Mouse (Mus musculus): ENCODE measurements around the gene C1s1. TPM values are rescaled to one million over a fixed set of nuclear protein-coding genes. Genes with fewer than 3 reads are reported as not detected.
"Not testable (repeated sequence)": the region's sequence is repeated elsewhere in the genome, so short reads cannot be mapped to it uniquely, and the experiment has no call there.

C1s1 gene
- 10 to 100 TPM; 48.1 to 66.6 TPM for total RNA-seq (2021)
- long read RNA-seq, experiment 1, transcript C1s1-203 (12 exons, 2,946 nt) = minor isoform, 8 of 44 reads
- long read RNA-seq, experiment 1, transcript C1s1-204 (12 exons, 2,906 nt) = major isoform, 18 of 44 reads
- long read RNA-seq, experiment 1, partial matches to known transcripts = 5 of 44 reads
- long read RNA-seq, experiment 1, other reads (novel, unspliced or antisense) = 13 of 44 reads
- long read RNA-seq, experiment 2, transcript C1s1-204 (12 exons, 2,906 nt) = major isoform, 7 of 31 reads
- long read RNA-seq, experiment 2, partial matches to known transcripts = 8 of 31 reads
- long read RNA-seq, experiment 2, other reads (novel, unspliced or antisense) = 13 of 31 reads

DNA sequence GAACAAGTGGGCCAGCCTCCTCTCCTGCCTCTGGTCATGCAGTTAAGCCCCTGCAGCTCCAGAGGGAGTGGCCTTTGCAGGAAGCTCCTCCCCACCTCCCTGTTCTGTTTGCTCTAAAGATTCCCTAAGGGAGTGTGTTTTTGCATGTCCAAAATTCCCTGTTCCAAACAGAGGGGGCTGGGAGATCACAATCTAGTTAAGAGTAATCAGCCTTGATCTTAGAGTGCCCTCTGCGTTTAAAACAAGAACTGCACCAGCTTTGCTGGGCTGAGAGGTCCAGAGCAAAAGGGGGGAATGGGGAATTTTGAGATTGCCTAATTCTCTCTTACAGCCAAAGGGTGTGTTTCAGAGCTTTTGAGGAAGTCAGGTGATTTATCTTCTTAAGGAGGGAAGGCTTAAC lies at the start of gene C1s1:
TSS of gene C1s1 (minus strand) at position 76 of the 400 bp plus-strand sequence.
- DNase-seq (ENCODE audit: low spot score in 2 of 2) = peak in 1 of 2 experiments; percentile 15

DNA sequence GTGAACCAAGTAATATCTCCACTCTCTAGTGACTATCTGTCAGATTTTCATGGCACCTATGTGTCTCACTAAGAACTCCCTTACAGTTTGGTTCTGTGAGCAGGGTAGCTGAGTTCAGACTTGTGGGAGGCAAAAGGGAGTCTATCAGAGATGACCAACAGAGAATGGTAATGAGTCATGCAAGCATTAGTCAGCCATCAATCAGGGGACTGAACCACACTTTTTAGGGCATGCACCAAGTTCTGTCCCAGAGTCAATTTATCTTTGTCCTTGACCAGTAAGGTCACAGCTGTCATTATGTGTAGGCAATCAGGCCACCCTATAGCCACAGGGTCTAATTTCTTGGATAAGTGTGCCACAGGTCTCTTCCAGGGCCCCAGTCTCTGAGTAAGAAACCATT lies 46.6 kb upstream of the C1s1 start:
- no peak for DNase-seq (ENCODE audit: low spot score in 2 of 2)

DNA sequence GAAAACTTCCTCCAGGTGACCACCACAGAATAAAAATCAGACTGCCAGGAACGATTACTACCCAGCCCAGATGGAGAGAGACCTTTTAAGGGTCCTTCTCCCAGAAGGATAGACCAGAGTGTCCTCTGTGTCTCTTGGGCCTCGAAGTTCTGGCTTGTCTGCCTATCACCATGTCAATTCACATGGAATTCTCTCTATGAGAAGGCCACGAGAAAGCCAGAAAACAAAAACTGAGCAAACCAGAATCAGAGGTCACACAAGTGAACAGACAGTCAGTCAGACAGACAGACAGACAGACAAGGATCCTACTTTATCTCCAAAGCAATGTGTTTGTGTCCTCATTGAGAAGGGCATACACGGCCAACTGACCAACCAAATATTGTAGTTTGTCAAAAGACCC lies 44.1 kb upstream of the C1s1 start:
- DNase-seq (ENCODE audit: low spot score in 2 of 2) = no peak

DNA sequence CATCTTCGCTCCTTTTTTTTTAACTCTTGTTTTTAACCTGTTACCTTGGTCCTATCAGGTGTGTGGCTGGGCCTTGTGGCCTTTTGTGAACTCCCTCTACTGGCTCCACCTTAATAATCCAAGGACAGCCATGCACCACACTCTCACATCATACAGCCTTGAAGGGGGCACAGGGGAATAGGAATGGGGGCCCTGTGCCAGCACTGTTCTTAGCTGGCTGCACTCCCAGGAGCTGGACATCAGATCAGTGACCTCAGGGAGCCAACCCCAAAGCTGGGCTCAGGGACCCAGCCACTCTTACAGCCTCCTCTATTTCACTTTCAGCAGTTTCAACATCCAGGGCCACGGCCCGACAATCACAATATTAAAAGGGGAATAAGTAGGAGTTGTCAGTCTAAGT lies 43.6 kb upstream of the C1s1 start:
- DNase-seq (ENCODE audit: low spot score in 2 of 2) = peak; percentile 38 to 55

DNA sequence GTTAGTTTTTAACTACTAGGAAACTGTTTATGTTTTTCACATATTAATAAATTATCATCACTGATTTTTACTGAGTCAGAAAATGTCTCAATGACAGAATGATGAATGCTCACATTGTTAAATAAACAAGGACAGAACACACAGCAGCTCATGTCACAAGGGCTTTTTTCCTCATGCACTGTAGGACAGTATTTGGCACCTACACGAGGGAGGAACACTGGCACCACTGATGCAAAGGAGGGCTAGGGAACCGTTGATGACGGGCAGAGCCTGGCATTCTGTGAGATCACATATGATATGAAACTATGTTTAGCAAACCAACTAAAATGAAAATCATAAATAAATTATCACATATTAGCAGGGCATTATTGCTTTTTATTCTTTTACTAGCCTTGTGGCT lies 42.8 kb upstream of the C1s1 start:
- no peak for DNase-seq (ENCODE audit: low spot score in 2 of 2)

DNA sequence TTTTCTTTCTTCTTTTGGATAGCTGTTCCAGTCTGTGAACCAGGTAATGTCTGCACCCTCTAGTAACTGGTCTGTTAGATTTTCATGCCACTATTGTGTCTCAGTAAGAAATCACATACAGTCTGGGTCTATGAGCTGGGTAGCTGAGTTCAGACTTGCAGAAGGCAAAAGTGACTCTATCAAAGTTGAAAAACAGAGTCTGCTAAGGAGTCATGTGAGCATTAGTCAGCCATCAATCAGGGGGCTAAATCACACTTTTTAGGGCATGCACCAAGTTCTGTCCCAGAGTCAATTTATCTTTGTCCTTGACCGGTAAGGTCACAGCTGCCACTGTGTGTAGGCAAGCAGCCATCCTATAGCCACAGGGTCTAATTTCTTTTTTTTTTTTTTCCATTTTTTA lies 40.1 kb upstream of the C1s1 start:
- DNase-seq (ENCODE audit: low spot score in 2 of 2) = no peak

DNA sequence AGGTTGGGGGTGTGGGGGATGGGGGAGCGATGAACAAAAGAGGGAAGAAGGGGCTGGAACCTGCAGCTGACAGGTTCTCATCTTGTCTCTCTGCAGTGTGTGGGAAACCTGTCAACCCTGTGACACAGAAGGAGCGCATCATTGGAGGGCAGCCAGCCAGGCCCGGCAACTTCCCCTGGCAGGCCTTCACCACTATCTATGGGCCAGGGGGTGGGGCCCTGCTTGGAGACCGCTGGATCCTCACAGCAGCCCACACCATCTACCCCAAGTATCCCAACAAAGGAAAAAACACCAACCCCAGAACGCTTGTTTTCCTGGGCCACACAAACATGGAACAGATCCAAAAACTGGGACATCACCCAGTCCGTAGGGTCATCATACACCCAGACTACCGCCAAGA lies 38.0 kb upstream of the C1s1 start:
- not testable (repeated sequence) for DNase-seq (ENCODE audit: low spot score in 2 of 2)

DNA sequence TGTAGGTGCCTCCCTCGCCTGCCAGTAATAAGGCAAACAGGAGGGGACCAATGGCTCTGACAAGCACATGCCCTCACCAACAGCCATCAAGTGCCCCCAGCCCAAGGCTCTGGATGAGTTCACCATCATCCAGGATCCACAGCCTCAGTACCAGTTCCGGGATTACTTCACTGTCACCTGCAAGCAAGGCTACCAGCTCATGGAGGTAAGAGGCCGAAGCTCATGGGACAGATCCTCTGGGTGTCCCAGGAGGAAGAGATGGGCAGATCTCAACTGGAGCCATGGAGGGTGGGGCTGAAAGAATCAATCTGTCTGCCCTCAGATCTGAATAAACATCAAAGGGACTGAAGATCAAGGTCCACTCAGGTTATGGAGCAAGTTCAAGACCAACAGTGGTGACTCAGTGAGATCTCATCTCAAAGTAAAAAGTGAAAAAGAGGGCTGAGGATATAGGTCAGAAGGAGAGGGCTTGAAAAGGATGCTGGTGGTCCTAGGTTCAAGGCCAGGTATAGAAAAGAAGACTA lies 33.1 kb upstream of the C1s1 start:
- DNase-seq (ENCODE audit: low spot score in 2 of 2) = not testable (repeated sequence)

DNA sequence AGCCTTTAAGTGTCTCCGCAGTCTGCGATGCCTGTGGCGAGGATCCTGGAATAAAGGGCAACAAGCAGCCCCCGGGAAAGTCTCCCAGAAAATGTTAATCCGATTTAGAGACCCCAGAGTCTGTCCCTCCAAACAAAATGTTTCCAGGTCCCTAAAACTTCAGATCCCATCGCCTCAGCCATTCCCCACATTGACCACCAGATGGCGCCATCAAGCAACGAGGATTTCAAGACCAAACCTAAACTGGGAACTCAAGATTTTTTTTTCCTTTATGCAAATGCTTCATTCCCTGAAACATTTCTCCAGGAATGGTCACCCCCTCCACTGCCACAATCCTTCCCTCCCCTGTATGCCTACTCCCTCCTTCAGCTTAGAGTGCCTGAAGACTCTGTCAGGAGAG lies 27.9 kb upstream of the C1s1 start, which contains the start of gene C1rb:
TSS of gene C1rb (plus strand) at position 269 of the 400 bp plus-strand sequence.
- peak; percentile 18 to 31 for DNase-seq (ENCODE audit: low spot score in 2 of 2)

DNA sequence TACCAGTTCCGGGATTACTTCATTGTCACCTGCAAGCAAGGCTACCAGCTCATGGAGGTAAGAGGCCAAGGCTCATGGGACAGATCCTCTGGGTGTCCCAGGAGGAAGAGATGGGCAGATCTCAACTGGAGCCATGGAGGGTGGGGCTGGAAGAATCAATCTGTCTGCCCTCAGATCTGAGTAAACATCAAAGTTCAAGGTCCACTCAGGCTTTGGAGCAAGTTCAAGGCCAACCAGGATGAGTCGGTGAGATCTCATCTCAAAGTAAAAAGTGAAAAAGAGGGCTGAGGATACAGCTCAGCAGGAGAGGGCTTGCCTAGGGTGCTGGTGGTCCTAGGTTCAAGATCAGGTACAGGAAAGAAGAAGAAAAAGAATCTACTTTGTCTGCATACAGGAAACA lies 19.5 kb upstream of the C1s1 start:
- not testable (repeated sequence) for DNase-seq (ENCODE audit: low spot score in 2 of 2)

DNA sequence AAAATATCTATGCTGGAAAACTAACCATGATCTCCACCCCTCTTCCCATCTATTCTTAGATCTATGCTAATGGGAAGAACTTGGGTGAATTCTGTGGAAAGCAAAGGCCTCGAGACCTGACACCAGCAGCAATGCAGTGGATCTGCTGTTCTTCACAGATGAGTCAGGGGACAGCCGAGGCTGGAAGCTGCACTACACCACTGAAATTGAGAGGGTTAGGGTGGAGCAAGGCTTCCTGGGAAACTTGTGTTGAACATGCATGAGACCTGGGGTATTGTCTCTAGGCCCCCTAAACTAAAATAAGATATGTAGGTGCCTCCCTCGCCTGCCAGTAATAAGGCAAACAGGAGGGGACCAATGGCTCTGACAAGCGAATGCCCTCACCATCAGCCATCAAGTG lies 19.0 kb upstream of the C1s1 start:
- not testable (repeated sequence) for DNase-seq (ENCODE audit: low spot score in 2 of 2)

DNA sequence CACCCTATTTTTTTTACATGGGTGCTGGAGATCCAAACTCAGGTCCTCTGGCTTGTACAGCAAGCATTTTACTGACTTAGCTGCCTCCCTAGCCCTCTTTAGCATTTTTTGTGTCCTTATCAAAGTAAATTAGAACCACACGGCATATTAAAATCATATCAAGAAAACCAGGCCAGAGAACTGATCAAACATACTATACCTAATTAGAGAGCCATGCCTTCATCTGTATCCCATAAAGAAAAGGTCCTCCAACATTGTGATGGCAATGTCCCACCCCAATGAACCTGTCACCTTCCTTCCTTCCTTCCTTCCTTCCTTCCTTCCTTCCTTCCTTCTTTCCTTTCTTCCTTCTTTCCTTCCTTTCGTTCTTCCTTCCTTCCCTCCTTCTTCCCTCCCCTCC lies 13.8 kb upstream of the C1s1 start:
- not testable (repeated sequence) for DNase-seq (ENCODE audit: low spot score in 2 of 2)

DNA sequence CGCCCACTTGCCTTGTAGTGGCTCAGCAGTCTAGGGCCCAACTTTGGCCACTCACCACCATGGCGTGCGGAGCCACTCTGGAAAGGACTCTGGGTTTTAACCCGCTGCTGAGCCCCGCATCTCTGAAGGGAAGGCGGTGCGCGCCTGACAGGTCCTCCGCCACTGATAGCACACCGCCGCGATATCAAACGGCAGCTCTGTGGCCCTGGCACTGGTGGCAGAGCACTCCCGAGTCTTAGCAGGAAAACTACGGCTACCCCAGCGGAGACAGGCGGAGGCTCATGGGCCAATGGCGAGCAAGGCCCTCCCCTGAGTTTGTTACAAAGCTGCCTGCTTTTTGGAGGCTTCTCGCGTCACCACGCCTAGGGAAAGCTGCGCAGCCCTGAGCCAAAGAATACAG lies 10.6 kb upstream of the C1s1 start:
- DNase-seq (ENCODE audit: low spot score in 2 of 2) = no peak

DNA sequence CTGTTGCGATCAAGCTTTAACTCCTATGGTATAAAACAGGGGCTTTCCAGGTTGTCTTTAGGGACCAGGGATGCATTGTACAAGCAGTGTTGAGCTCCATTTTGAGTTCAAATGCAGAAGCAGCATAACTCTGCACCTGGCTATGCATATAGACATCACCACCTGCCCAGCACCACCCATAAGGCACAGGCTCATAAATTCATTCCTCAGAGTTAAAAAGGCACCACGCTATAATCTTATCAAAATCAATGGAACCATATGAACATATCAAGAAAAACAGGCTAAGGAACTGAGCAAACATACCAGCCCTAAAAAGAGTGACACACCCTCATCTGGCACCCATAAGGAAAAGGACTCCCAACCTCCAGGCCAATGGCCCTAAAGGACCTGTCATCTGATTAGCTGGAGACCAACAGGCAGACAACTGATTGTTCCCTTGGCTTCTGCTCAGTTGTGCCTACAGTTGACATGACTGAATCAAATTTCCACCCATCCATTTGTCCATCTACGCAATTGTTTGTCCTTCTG lies 6.9 kb upstream of the C1s1 start:
- DNase-seq (ENCODE audit: low spot score in 2 of 2) = no peak

DNA sequence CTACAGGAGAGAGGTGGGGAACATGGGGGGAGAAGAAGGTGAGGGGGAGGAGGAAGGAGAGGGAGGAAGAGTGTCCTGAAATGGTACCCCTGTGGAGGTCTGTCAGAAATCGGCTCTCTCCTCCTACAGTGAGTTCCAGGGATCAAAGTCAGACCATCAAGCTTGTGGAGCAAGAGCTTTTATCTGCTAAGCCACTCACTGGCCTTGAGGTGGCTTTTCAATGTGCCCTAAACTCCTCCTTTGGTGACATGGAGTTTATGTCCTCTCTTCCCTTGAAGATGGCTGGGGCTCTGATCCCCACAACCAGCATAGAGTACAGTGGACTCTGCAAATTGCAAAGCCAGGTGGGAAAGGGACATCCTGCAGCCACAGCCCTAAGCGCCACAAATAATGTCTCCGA lies 5.8 kb upstream of the C1s1 start:
- not testable (repeated sequence) for DNase-seq (ENCODE audit: low spot score in 2 of 2)

DNA sequence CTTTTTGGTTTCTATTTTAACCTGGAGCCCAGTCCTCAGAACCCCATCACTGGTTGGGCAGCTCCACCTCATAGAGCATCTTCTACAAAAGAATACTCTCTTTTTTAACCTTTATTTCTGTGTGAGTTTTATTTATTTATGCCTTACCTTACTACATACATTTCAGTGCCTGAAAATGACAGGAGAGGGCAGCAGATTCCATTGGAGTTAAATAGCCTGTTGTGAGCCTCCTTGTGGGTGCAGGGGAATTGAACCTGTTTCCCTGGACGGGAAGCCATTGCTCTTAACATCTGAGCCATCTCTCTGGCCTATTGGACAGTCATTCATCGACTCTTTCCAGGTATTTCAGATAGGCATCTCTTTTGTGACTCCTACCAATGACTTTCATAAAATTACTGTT lies 3.3 kb upstream of the C1s1 start:
- DNase-seq (ENCODE audit: low spot score in 2 of 2) = no peak

DNA sequence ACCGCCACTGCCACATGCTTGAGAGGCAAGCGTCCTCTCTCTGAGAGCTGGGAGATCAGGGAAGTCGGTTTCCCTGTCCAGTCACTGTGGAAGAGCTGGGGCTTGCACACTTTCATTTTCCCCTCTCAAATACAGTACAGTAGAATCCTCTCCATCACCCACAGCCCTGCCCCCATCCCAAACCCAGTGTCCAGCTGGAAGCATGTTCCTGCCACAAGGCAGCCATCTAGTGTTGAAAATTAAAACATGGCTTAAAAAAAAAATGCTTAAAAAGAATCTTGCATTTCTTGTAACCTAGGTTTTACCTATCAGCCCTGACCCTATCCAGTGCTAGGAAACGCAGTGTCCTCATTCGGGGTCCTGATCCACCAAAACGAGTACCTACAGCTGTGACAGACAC lies 2.3 kb upstream of the C1s1 start:
- no peak for DNase-seq (ENCODE audit: low spot score in 2 of 2)

DNA sequence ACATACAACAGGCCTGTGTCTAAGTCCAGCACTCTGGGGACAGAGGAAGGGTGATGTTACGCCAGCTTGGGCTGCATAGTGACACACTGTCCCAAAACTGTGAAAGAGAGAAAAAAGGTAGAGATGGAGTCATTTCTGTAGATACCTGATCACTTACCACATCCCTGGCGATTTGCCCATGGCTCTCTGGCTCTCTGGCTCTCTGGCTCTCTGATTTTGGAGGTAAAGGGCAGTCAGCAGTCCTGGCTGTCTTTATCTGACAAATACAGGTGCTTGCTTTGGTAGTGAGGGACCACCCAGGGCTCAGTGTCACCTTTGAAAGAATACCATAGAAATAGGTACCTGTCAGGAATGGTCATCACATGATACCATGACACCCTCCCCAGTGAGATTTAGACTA lies 983 bp downstream of the C1s1 start:
- DNase-seq (ENCODE audit: low spot score in 2 of 2) = not testable (repeated sequence)

DNA sequence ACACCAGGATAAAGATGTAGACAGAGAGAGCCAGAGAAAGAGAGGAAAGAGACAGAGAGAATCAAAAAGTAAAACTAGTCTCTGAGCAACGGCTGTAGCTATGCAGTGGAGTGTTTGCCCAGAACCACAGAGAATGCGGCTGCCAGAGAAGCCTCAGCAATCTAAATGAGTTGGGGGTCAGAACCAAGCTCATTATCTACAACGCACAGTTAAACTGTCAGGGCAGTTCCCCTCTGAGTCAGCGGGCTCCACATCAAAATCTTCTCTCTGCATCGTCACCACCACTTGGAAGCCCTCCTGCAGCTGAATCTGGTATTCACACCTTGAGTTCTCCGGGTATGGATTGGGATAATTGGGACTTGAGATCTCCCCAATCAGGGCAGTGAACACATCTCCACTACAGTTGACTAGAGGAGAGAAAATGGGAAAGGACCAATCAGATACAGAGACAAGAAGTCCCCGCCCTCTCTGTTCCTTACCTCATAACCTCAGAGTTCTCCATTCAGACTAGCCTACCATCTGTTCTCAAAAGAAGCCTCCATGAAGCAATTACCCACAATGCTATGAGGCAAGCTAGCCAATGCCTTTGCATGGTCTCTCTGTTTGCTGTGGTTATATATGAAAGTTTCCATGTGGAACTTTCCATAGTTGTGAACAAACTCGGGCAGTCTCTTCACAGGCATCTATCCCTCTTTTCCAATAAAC lies 5.9 kb downstream of the C1s1 start:
- not testable (repeated sequence) for DNase-seq (ENCODE audit: low spot score in 2 of 2)

DNA sequence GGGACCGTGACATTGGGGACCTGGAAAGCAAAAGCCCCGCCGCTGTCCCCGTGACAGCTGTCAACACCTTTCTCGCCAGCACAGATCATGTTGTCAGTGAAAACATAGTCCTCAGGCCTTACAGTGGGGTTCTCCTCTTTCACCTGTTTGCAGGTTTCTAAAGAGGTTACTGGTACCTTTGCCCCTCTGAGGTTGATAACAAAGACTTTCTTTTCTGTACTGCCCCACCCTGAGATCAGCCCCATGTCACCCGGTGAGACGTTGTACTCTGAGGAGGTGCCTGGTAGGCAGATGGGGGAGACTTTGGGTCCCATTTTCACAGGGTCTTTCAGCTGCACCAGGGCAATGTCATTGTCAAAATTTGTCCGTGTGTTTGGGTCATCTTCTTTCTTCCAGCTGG lies 11.1 kb downstream of the C1s1 start:
- DNase-seq (ENCODE audit: low spot score in 2 of 2) = no peak

DNA sequence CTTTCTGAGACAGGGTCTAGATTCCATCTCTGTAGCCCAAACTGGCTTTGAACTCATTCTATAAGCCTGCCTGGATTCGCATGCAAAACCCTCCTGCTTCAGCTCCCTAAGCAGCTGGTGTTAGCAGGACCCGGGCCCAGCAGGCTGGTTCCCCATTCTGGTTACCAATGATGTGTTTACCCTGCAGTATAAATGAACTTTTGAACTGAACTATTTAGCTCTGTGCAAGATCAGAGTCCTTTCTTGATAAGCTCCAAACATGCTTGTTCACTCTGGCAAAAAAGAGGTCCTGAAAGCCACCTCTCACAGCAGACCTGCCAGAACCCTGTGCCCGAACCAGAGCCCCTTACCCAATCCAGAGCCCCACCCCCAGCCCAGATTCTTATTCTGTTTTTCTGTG lies 14.3 kb downstream of the C1s1 start:
- no peak for DNase-seq (ENCODE audit: low spot score in 2 of 2)

DNA sequence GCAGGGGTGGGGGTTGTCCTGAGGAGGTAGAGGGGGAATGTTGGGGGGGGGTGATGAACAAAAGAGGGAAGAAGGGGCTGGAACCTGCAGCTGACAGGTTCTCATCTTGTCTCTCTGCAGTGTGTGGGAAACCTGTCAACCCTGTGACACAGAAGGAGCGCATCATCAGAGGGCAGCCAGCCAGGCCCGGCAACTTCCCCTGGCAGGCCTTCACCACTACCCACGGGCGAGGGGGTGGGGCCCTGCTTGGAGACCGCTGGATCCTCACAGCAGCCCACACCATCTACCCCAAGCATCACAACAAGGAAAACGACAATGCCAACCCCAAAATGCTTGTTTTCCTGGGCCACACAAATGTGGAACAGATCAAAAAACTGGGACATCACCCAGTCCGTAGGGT lies 20.1 kb downstream of the C1s1 start:
- DNase-seq (ENCODE audit: low spot score in 2 of 2) = not testable (repeated sequence)

All from adrenal gland, postnatal 4 days (tissue).